Mouse (Mus musculus) left cerebral cortex, adult 18-20 months (tissue): Measurements from ENCODE around the gene E130114P18Rik. TPM values are rescaled to one million over a fixed set of nuclear protein-coding genes. Genes with fewer than 3 reads are reported as not detected.

Experiments used
- DNase-seq, 2 experiments: peaks; one replicate each; pipeline ENCODE4 v3.0.0; 2021 to 2022; ENCODE audit warnings: low spot score in 2 of 2, mixed read lengths in 1 of 2
- total RNA-seq, 2 experiments: library from RNA; stranded (reverse); gene quantifications; 2 replicates each; pipeline ENCODE4 v1.2.3; 2021

E130114P18Rik gene
- total RNA-seq, 2 experiments from 2014 or later: 6.1 to 7.4 TPM

DNA sequence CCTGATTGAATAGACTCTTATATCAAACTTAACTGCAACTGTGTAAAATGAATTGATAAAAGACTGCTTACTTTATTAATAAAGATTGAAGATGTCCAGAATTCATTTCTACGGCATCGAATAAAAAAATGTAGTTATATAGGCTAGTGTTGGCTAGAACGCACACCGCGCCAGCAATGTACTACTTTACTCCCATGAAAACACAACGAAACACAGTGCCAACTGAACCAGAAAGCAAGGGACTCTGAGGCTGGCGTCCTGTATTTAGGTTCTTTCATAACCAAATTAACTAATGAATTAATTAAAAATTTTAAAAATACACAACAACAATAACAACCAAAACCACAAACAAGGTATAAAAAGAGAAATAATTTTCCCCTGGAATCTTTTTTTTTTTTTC lies 197.0 kb downstream of the E130114P18Rik start:
- no peak for DNase-seq

DNA sequence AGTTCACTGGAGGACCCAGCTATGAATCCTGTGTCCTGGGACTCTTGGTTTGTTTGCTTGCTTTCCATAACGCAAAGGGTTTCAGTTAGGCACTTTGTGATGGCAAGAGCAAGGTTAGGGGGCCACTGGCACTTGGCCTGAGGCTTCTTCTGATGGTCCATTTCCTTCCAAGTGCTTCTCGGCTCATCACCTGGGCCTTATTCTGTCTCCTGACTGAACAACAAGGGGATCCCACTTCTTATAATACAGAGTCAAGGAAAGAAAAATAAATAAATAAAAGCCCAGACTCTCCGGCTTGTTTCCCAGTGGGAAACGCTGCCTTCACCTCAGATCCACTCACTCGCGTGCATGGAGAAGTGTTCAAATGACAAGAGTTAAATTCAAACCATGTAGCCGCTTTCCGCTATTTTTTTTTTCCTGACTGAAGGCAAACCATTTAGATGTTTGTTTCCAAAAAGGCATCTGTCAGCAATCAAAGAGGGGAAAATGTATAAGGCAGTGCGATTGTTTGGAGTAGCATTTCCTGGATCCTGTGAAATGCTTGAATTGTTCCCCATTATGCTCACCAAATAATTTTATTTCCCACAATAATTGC lies 199.2 kb downstream of the E130114P18Rik start:
- no peak for DNase-seq

DNA sequence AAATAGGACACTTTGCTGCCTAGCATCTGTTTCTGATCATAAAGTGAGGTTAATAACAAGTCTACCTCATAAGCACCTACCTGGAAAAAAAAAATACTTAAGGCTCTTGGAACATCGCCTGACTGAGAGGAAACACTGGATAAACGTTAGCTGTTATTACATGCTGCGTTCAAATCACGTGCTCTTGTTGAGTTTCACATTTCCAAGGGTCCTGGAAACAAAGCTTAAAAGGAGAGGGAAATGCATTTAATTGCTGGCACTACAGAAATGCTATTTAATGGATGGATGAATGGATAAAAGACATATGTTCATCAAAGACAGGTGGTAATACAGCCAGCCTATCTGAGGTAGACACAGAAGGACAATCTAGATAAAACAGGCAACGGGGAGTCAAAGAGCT lies 200.4 kb downstream of the E130114P18Rik start:
- no peak for DNase-seq

DNA sequence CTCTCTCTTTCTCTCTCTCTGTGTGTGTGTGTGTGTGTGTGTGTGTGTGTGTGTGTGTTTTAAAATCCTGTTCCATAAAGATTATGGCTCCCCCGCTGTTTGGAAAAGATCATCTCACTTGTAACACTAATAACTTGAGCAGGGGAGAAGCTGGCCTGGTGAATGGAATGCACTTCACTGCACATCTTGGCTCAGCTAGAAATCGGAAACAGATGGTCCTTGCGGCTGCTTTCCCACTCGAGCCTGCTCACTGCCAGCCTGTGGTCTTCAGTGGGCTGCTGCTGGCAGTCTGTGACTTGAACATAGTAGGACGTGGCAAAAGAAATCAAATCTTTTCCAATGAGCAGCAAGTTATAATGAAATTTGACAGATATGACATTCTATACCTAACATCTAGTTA lies 202.4 kb downstream of the E130114P18Rik start:
- peak; percentile 8 to 40 for DNase-seq

DNA sequence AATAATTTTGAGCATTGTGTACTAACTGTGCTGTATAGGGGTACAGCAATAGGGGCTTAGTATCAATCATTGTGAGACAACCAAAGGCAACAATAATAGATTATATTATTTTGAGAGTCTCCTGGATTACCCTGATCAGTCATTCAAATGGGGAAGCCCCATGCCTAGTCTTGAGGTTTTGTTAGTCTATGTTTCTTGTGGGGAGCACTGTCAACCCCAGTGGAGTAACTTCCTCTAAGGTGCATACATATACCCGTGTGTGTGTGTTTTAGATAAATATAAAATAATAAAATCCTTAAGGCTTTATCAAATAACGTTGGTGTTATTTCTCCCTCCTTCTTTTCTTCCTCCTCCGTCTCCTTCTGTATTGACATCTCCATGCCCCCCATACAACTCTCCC lies 208.6 kb downstream of the E130114P18Rik start:
- no peak for DNase-seq

DNA sequence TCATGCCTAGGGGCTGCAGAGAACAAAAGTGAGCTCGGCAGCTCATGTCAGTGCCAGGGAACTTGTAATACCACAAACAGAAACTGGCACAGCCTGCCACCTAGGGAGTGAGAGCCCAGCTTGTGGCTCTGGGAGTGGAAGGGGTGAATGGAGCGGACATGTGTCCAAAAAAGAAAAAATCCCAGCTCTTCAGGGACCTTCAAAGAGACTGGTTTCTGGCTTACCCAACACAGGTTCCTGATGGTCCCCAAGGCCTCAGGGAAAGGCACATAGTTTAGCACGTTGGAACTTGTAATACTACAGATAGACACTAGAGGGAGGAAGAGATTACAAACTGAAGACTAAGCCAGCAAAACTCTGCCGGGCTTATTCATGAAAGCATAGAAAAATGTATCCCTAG lies 213.2 kb downstream of the E130114P18Rik start:
- DNase-seq: no peak

DNA sequence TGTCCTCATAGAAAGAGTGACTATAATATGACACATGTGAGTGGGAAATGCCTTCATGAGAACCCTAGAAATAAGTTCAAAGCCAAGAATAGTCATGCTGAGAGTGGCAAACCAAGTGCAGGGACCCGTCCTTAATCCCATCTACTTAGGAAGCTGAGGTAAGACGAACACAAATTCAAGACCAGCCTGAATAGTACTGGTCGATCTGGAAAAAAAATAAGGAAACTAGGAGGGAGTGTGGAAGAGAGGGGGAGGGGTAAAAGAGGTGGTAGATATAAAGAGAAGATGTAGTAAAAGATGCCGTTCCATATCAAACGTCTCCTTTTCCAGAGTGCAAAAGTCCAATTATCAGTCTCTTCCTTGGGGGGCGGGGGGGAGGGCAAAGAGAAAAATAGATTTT lies 213.7 kb downstream of the E130114P18Rik start:
- DNase-seq: no peak

DNA sequence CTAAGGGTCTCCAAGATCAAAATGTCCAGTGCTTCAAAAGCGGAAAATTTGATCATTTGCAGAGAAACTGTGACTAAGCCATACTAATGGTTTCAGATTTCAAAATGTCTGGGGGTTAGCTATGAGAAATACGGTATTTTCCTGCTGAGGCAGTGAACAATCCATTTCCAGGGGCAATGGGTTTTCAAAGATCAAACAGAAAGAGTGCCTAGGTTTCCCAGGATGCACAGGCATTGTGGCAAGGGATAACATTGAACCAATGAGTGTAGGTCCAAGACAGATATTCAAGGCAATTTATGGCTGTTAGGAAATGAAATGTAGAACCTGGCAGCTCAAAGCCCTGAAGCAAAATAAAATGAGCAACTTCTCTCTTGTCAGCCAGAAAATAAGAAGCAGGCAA lies 220.3 kb downstream of the E130114P18Rik start:
- no peak for DNase-seq

DNA sequence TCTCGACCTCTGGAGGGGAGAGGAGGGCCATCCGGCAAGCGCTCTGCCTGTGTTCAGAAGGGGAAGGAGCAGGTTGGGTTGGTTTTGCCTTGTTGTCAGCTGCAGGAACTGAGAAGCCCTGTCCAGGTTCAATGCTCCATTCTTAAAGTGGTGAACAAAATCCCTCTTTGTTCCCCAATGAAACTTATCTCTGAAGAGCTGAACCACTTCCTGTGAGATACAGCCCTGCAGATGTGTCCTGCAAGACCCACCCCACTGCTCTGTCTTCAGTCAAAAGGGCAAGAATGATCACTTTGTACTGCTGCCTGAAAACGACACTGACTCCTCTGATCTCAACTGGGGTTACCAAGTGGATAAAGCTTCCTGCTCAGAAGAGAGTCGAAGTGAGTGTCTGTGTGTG lies 233.9 kb downstream of the E130114P18Rik start:
- no peak for DNase-seq

DNA sequence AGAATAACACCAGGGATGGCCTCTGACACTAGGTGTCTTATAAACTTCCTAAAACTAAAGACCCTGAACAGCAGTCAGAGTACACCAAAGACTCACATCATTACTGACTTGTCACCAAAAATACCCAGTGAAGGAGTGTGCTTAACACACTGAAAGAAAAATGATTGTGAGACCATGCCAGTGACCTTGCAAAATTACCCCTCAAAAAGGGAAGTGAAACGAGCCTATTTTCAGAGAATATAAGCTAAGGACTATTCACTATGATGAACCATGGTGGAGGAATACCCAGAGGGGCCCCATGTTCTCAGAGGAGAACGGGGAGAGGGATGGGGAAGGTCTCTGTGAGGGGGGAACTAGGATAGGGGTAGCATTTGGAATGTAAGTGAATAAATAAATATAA lies 245.8 kb downstream of the E130114P18Rik start:
- no peak for DNase-seq

DNA sequence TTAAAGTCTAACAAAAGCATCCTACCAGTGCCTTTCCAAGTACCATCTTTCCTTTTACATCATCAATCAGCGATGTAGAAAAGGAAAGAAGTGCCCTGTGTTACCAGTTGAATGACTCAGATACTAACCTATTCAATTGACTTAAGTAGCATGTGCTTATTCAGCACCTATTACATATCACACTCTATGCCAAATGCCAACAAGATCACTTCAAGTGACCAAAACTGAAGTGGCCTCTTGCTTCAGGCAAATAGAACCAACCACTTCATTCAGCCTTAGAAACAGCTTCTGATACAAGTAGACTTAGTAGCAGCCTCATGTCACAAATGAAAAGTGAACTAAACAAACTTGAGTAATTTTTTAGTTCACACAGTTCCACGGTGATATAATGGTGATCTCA lies 249.4 kb downstream of the E130114P18Rik start:
- DNase-seq: no peak

Other genes with a start within 250 kb of the E130114P18Rik start
- gene Nfia, start 5.3 kb downstream of the E130114P18Rik start, total RNA-seq: 10 to 100 TPM; 54.8 to 59.7 TPM